Mouse (Mus musculus) MEL (cell line): ENCODE measurements around the gene Fermt3. TPM values are rescaled to one million over a fixed set of nuclear protein-coding genes. Genes with fewer than 3 reads are reported as not detected.

Experiments used
- DNase-seq: peaks from one replicate; pipeline ENCODE4 v3.0.0; 2011; ENCODE audit warnings: low read depth, low spot score
- H3K27ac ChIP-seq: 2 replicates; pipeline ENCODE4 v1.5.1; 2012; ENCODE audit warnings: low read depth, mild to moderate bottlenecking, control low read depth, low read length, moderate library complexity; ENCODE audit not compliant: control insufficient read depth
- H3K27me3 ChIP-seq, 2 experiments: fragments of 150-350 bp in 1 of 2; sonication (generic) in 1 of 2; 2 replicates each; pipeline ENCODE4 v1.6.1; 2012; ENCODE audit warnings: low read length in 2 of 2, mild to moderate bottlenecking in 2 of 2, improper control_type of control experiment in 1 of 2, moderate library complexity in 1 of 2; ENCODE audit not compliant: insufficient read depth in 2 of 2, control insufficient read depth in 1 of 2
- H3K36me3 ChIP-seq, 2 experiments: 2 replicates each; pipeline ENCODE4 v1.6.1; 2012 to 2014; ENCODE audit warnings: low read length in 2 of 2, improper control_type of control experiment in 1 of 2, inconsistent platforms in 1 of 2, mild to moderate bottlenecking in 1 of 2; ENCODE audit not compliant: insufficient read depth in 2 of 2, control insufficient read depth in 1 of 2
- H3K4me1 ChIP-seq, 2 experiments: fragments of 150-350 bp in 1 of 2; sonication (generic) in 1 of 2; 2 replicates each; pipeline ENCODE4 v1.6.1; 2012; ENCODE audit warnings: low read length in 2 of 2, improper control_type of control experiment in 1 of 2, mild to moderate bottlenecking in 1 of 2; ENCODE audit not compliant: insufficient read depth in 2 of 2, control insufficient read depth in 1 of 2
- H3K4me3 ChIP-seq, 2 experiments: fragments of 150-350 bp in 1 of 2; sonication (generic) in 1 of 2; 2 replicates each; pipeline ENCODE4 v1.5.1; 2012; ENCODE audit warnings: low read depth in 2 of 2, low read length in 2 of 2, mild to moderate bottlenecking in 2 of 2, moderate library complexity in 2 of 2, control low read depth in 1 of 2, improper control_type of control experiment in 1 of 2; ENCODE audit not compliant: control insufficient read depth in 1 of 2, insufficient read depth in 1 of 2
- H3K79me2 ChIP-seq: 2 replicates; pipeline ENCODE4 v1.6.1; 2012; ENCODE audit warnings: mild to moderate bottlenecking, low read length, moderate library complexity; ENCODE audit not compliant: control insufficient read depth, poor library complexity, insufficient read depth
- H3K9ac ChIP-seq: 2 replicates; pipeline ENCODE4 v1.6.1; 2012; ENCODE audit warnings: low read depth, mild to moderate bottlenecking, control low read depth, low read length, moderate library complexity; ENCODE audit not compliant: control insufficient read depth, poor library complexity, severe bottlenecking
- H3K9me3 ChIP-seq: fragments of 150-350 bp; sonication (generic); replicated peaks from 2 replicates; pipeline ENCODE4 v1.6.1; 2012; ENCODE audit warnings: mild to moderate bottlenecking, low read length, improper control_type of control experiment, moderate library complexity; ENCODE audit not compliant: insufficient read depth
- CHD1 ChIP-seq: IDR thresholded peaks from 2 replicates; pipeline ENCODE4 v1.6.1; 2012; ENCODE audit warnings: low read depth, mild to moderate bottlenecking, inconsistent platforms, low read length, improper control_type of control experiment
- CHD2 ChIP-seq: IDR thresholded peaks from 2 replicates; pipeline ENCODE4 v1.6.1; 2011; ENCODE audit warnings: low read length, improper control_type of control experiment
- CTCF ChIP-seq, 3 experiments: IDR thresholded peaks in 2 of 3; conservative IDR thresholded peaks in 1 of 3; 2 replicates each; pipeline ENCODE4 v1.5.1; 2011 to 2012; ENCODE audit warnings: low read length in 3 of 3, low read depth in 2 of 3, mild to moderate bottlenecking in 2 of 3, improper control_type of control experiment in 1 of 3, inconsistent platforms in 1 of 3, mixed read lengths in 1 of 3, moderate library complexity in 1 of 3; ENCODE audit not compliant: control insufficient read depth in 1 of 3, insufficient read depth in 1 of 3, poor library complexity in 1 of 3, severe bottlenecking in 1 of 3
- ELF1 ChIP-seq: IDR thresholded peaks from 2 replicates; pipeline ENCODE4 v1.6.1; 2014; ENCODE audit warnings: low read depth, mild to moderate bottlenecking, inconsistent platforms, low read length, improper control_type of control experiment, moderate library complexity
- EP300 ChIP-seq, 2 experiments: IDR thresholded peaks; 2 replicates each; pipeline ENCODE4 v1.6.1; 2011; ENCODE audit warnings: improper control_type of control experiment in 2 of 2, low read length in 2 of 2, low read depth in 1 of 2, mild to moderate bottlenecking in 1 of 2
- ETS1 ChIP-seq: IDR thresholded peaks from 2 replicates; pipeline ENCODE4 v1.6.1; 2012; ENCODE audit warnings: low read depth, mild to moderate bottlenecking, inconsistent platforms, low read length, improper control_type of control experiment, moderate library complexity
- GABPA ChIP-seq: IDR thresholded peaks from 2 replicates; pipeline ENCODE4 v1.6.1; 2012; ENCODE audit warnings: low read depth, mild to moderate bottlenecking, inconsistent platforms, low read length, improper control_type of control experiment, moderate library complexity
- GATA1 ChIP-seq: IDR thresholded peaks from 2 replicates; pipeline ENCODE4 v1.6.1; 2011; ENCODE audit warnings: low read depth, low read length, improper control_type of control experiment
- HCFC1 ChIP-seq: IDR thresholded peaks from 2 replicates; pipeline ENCODE4 v1.6.1; 2012; ENCODE audit warnings: low read depth, mild to moderate bottlenecking, inconsistent platforms, low read length, improper control_type of control experiment, moderate library complexity
- JUND ChIP-seq: IDR thresholded peaks from 2 replicates; pipeline ENCODE4 v1.6.1; 2011; ENCODE audit warnings: low read depth, mild to moderate bottlenecking, improper control_type of control experiment, low read length
- KAT2A ChIP-seq: conservative IDR thresholded peaks from 2 replicates; pipeline ENCODE4 v1.6.1; 2012; ENCODE audit warnings: low read depth, low read length, improper control_type of control experiment, inconsistent platforms
- MAFK ChIP-seq: IDR thresholded peaks from 2 replicates; pipeline ENCODE4 v1.6.1; 2011; ENCODE audit warnings: low read depth, mild to moderate bottlenecking, low read length, improper control_type of control experiment, borderline replicate concordance
- MEF2A ChIP-seq: IDR thresholded peaks from 2 replicates; pipeline ENCODE4 v1.6.1; 2014; ENCODE audit warnings: low read depth, mild to moderate bottlenecking, inconsistent platforms, low read length, improper control_type of control experiment; ENCODE audit not compliant: poor library complexity, insufficient replicate concordance, severe bottlenecking; ENCODE audit errors: extremely low read depth
- MXI1 ChIP-seq: IDR thresholded peaks from 2 replicates; pipeline ENCODE4 v1.6.1; 2011; ENCODE audit warnings: mild to moderate bottlenecking, low read depth, low read length, improper control_type of control experiment
- MYB ChIP-seq: IDR thresholded peaks from 2 replicates; pipeline ENCODE4 v1.6.1; 2011; ENCODE audit warnings: mild to moderate bottlenecking, low read depth, low read length, improper control_type of control experiment
- MYC ChIP-seq: IDR thresholded peaks from 2 replicates; pipeline ENCODE4 v1.6.1; 2011; ENCODE audit warnings: low read depth, mild to moderate bottlenecking, low read length, improper control_type of control experiment, moderate library complexity
- NELFE ChIP-seq: IDR thresholded peaks from 2 replicates; pipeline ENCODE4 v1.6.1; 2011; ENCODE audit warnings: low read depth, low read length, improper control_type of control experiment
- POLR2A ChIP-seq, 2 experiments: IDR thresholded peaks; 2 replicates each; pipeline ENCODE4 v1.6.1; 2011 to 2012; ENCODE audit warnings: low read length in 2 of 2, mild to moderate bottlenecking in 2 of 2, control low read depth in 1 of 2, improper control_type of control experiment in 1 of 2, low read depth in 1 of 2, moderate library complexity in 1 of 2; ENCODE audit not compliant: control insufficient read depth in 1 of 2, insufficient read depth in 1 of 2, poor library complexity in 1 of 2
- RAD21 ChIP-seq: IDR thresholded peaks from 2 replicates; pipeline ENCODE4 v1.6.1; 2011; ENCODE audit warnings: mild to moderate bottlenecking, low read depth, low read length, improper control_type of control experiment
- SIN3A ChIP-seq: IDR thresholded peaks from 2 replicates; pipeline ENCODE4 v1.6.1; 2012; ENCODE audit warnings: low read length, improper control_type of control experiment, inconsistent platforms
- SMC3 ChIP-seq: IDR thresholded peaks from 2 replicates; pipeline ENCODE4 v1.6.1; 2011; ENCODE audit warnings: low read depth, low read length, improper control_type of control experiment
- UBTF ChIP-seq: IDR thresholded peaks from 2 replicates; pipeline ENCODE4 v1.6.1; 2012; ENCODE audit warnings: low read depth, mild to moderate bottlenecking, inconsistent platforms, low read length, improper control_type of control experiment, moderate library complexity, borderline replicate concordance; ENCODE audit not compliant: insufficient read depth
- USF1 ChIP-seq: IDR thresholded peaks from 2 replicates; pipeline ENCODE4 v1.6.1; 2014; ENCODE audit warnings: low read depth, mild to moderate bottlenecking, inconsistent platforms, low read length, improper control_type of control experiment, moderate library complexity
- USF2 ChIP-seq, 2 experiments: IDR thresholded peaks; 2 replicates each; pipeline ENCODE4 v1.6.1; 2011 to 2012; ENCODE audit warnings: improper control_type of control experiment in 2 of 2, low read length in 2 of 2, borderline replicate concordance in 1 of 2, inconsistent platforms in 1 of 2, low read depth in 1 of 2, mild to moderate bottlenecking in 1 of 2; ENCODE audit not compliant: insufficient read depth in 1 of 2
- ZC3H11A ChIP-seq: IDR thresholded peaks from 2 replicates; pipeline ENCODE4 v1.6.1; 2012; ENCODE audit warnings: low read depth, mild to moderate bottlenecking, inconsistent platforms, low read length, improper control_type of control experiment
- ZKSCAN1 ChIP-seq: IDR thresholded peaks from 2 replicates; pipeline ENCODE4 v1.6.1; 2012; ENCODE audit warnings: low read depth, mild to moderate bottlenecking, inconsistent platforms, low read length, improper control_type of control experiment, moderate library complexity
- ZMIZ1 ChIP-seq: IDR thresholded peaks from 2 replicates; pipeline ENCODE4 v1.6.1; 2012; ENCODE audit warnings: low read depth, mild to moderate bottlenecking, inconsistent platforms, low read length, improper control_type of control experiment, moderate library complexity
- ZNF384 ChIP-seq: IDR thresholded peaks from 2 replicates; pipeline ENCODE4 v1.6.1; 2012; ENCODE audit warnings: low read depth, mild to moderate bottlenecking, inconsistent platforms, low read length, improper control_type of control experiment
- polyA plus RNA-seq, 2 experiments: library from polyadenylated mRNA; stranded (reverse) in 1 of 2; unstranded in 1 of 2; fragments of >175 nt in 1 of 2; fragments of >200 nt in 1 of 2; gene quantifications; 2 replicates each; pipeline versions ENCODE4 v1.2.1 to v1.2.4; 2012; ENCODE audit warnings: low replicate concordance in 2 of 2, low read depth in 1 of 2; ENCODE audit not compliant: insufficient read length in 2 of 2, insufficient read depth in 1 of 2, missing spikeins in 1 of 2
- total RNA-seq: library from RNA; depleted of rRNA; stranded (reverse); fragments of 300-350 nt; gene quantifications from 2 replicates; pipeline ENCODE4 v1.2.3, GENCODE M21; 2012

The Fermt3 gene
- total and polyA plus RNA-seq, 3 experiments = 244 to 329 (median 327) TPM

DNA sequence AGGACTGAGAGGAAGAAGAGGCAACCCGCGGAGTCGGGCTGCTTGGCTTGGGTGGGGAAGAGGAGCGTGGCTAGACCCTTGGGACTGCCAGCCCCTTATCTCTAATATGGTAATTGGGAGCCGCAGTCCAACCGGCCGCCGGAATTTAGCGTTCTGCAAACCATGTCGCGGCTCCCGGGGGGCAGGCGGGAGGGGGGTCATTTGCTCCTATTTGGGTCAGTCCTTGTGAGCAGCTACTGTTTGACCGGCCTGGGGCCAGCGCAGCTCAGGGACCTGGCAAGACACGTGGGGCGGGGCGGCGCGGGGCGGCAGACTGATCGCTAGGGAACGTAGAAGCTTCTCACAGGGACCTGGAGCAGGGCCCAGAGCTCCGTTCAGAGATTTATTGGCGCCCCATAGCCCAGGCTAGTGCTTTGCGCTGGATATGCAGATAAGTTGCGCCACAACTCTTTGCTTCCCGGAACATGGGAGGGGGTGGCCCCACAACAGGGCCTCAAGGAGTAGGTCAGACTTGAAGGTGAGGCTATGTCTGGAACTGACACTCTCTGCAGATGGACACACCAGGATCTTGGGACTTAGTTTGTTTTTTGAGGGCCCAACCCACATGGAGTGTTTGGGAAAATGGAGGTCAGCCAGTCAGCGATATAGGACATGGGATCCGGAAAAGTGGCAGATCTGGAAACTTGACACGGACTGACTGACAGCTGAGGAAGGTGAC, 67.1 kb downstream of the Fermt3 start:
- H3K9ac ChIP-seq = peak overlapping the region; percentile 82
- H3K27me3 ChIP-seq = no peaks in the 10 kb centered on the region
- peaks cover 1% of the 10 kb centered on the region; the same call in 1 of the 2 replicates for H3K79me2 ChIP-seq
- no peaks in the 10 kb centered on the region for H3K9me3 ChIP-seq
- peak overlapping the region; percentile 61 to 72 for H3K4me3 ChIP-seq
- 0 out of 4 replicates have a peak, but pooled peaks cover 0 to 6% of the 10 kb centered on the region in 2 experiments for H3K4me1 ChIP-seq
- peak overlapping the region; percentile 91 for H3K27ac ChIP-seq
- DNase-seq = peak; percentile 79
- no peak for TF ChIP-seq GABPA
- peak; percentile 41; the same call in 1 of the 2 replicates for TF ChIP-seq USF1
- no peak; the same call in 1 of the 2 replicates for TF ChIP-seq MXI1
- no peak for TF ChIP-seq USF2 (IDR thresholded peaks at IDR 0.05; ENCODE audit: borderline replicate concordance in 1 of 2, insufficient read depth in 1 of 2, low read depth in 1 of 2, low read length in 2 of 2)
- no peak for TF ChIP-seq RAD21
- TF ChIP-seq CHD1 = 0 out of 2 replicates have a peak, but pooled peaks have one; percentile 52
- TF ChIP-seq POLR2A (IDR thresholded peaks at IDR 0.05; ENCODE audit: control insufficient read depth in 1 of 2, insufficient read depth in 1 of 2, low read depth in 1 of 2, low read length in 2 of 2, poor library complexity in 1 of 2) = peak in 1 of 2 experiments; percentile 19; a peak in 1 of 4 replicates
- TF ChIP-seq NELFE = no peak
- 0 out of 2 replicates have a peak, but pooled peaks have one; percentile 23 for TF ChIP-seq GATA1
- no peak; the same call in 1 of the 2 replicates for TF ChIP-seq SIN3A
- no peak for TF ChIP-seq ZC3H11A
- TF ChIP-seq, all 39 proteins: peak for 4
- H3K36me3 ChIP-seq = peaks cover 2 to 6% of the 10 kb centered on the region in 2 experiments; a peak in 2 of 4 replicates

- Histone ChIP-seq H3K4me3 (peak overlapping the region; percentile 61 to 72), H3K27me3 (no peaks in the 10 kb centered on the region), H3K36me3 (peaks cover 0 to 6% of the 10 kb centered on the region in 2 experiments; a peak in 1 of 4 replicates), H3K27ac (peak overlapping the region; percentile 91), H3K9ac (peak overlapping the region; percentile 82), H3K79me2 (peaks cover 1% of the 10 kb centered on the region; the same call in 1 of the 2 replicates), H3K9me3 (no peaks in the 10 kb centered on the region), H3K4me1 (0 out of 4 replicates have a peak, but pooled peaks cover 0 to 6% of the 10 kb centered on the region in 2 experiments)
- peak; percentile 95 for DNase-seq
- TF ChIP-seq ZMIZ1 (no peak), JUND (no peak), SMC3 (no peak), UBTF (no peak), MEF2A (no peak), POLR2A (IDR thresholded peaks at IDR 0.05; ENCODE audit: control insufficient read depth in 1 of 2, insufficient read depth in 1 of 2, low read depth in 1 of 2, low read length in 2 of 2, poor library complexity in 1 of 2) (peak; percentile 36 to 73; a peak in 2 of 4 replicates), MYC (peak; percentile 67), MAFK (no peak), EP300 (IDR thresholded peaks at IDR 0.05; ENCODE audit: low read depth in 1 of 2, low read length in 2 of 2) (no peak), CHD2 (no peak), ZNF384 (peak; percentile 98), HCFC1 (peak; percentile 95), ETS1 (peak; percentile 48; the same call in 1 of the 2 replicates), USF2 (IDR thresholded peaks at IDR 0.05; ENCODE audit: borderline replicate concordance in 1 of 2, insufficient read depth in 1 of 2, low read depth in 1 of 2, low read length in 2 of 2) (no peak), CTCF (IDR thresholded peaks at IDR 0.05 in 2 of 3, conservative IDR thresholded peaks at IDR 0.05 in 1 of 3; ENCODE audit: control insufficient read depth in 1 of 3, insufficient read depth in 1 of 3, low read depth in 2 of 3, low read length in 3 of 3, poor library complexity in 1 of 3, severe bottlenecking in 1 of 3) (no peak), GATA1 (0 out of 2 replicates have a peak, but pooled peaks have one; percentile 11), KAT2A (peak; percentile 69; the same call in 1 of the 2 replicates), RAD21 (no peak), ZKSCAN1 (no peak), ELF1 (peak; percentile 100), MYB (no peak)
Observed at GRCm38 (mm10) chr19:6951381-6951968, 67.8 kb downstream of the Fermt3 start.
